Mouse (Mus musculus) bone marrow macrophage, adult 2 months (primary cell): ENCODE results near the gene Manf. TPM values are rescaled to one million over a fixed set of nuclear protein-coding genes. Genes with fewer than 3 reads are reported as not detected.
A peak's percentile ranks its signal among the peaks of the same experiment; 100 is the strongest.

ENCODE experiments used
- H3K27ac ChIP-seq: 2 replicates; pipeline ENCODE4 v1.5.1; 2012; ENCODE audit warnings: low read depth, low read length; ENCODE audit not compliant: insufficient read depth
- H3K4me1 ChIP-seq: 2 replicates; pipeline ENCODE4 v1.6.1; 2012; ENCODE audit warnings: low read length; ENCODE audit not compliant: control insufficient read depth, insufficient read depth
- H3K4me3 ChIP-seq: 2 replicates; pipeline ENCODE4 v1.5.1; 2012; ENCODE audit warnings: mild to moderate bottlenecking, low read length, moderate library complexity; ENCODE audit not compliant: insufficient read depth
- CTCF ChIP-seq: IDR thresholded peaks from 2 replicates; pipeline ENCODE4 v1.5.1; 2012; ENCODE audit warnings: low read depth, mild to moderate bottlenecking, low read length, moderate library complexity
- POLR2A ChIP-seq: IDR thresholded peaks from 2 replicates; pipeline ENCODE4 v1.6.1; 2012; ENCODE audit warnings: mild to moderate bottlenecking, low read depth, low read length, borderline replicate concordance
- polyA plus RNA-seq: library from polyadenylated mRNA; stranded (reverse); fragments of >200 nt; gene quantifications from 2 replicates; pipeline ENCODE4 v1.2.4, GENCODE M21; 2012; ENCODE audit not compliant: missing spikeins, insufficient read depth, insufficient read length

Manf gene
- polyA plus RNA-seq = 92.2 and 103 TPM in 2 replicates

DNA sequence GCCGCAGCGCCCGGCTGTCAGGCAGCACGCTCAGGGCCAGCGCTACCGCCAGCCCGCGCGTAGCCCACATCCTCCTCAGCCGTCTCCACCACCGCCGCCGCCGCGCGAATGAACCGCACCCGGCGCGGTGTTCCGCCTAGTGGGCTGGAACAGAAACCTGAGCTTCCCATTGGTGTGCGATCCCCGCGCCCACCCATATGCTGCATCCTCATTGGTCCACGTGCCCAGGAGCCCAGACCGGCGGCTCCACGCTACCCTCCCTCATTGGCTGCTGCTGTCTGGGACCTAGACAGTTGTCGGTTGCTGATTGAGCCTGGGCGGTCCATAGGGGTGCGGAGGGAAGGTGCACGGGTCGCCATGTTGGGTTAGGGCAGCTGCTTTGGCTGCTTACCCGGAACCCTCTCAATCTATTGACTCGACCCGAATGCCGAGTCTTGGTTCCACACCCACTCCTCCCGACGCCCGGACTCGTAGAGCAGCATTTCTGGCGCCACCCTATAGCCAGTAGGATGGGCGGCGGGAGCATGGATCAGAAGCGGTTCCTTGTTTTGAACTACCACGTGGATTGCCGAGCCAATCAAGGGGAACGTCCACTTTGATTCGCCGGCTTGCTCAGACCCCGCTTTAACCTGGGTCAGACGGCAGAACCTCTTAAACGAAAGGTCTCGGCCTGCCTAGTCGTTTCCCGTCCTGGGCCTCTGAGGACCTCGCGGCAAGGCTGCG, at the start of gene Manf:
TSS of gene Manf (minus strand) at position 151 of the 723 bp plus-strand sequence.
- Histone ChIP-seq H3K4me3 (peak within 1 kb of the TSS; percentile 75), H3K4me1 (peaks cover 30% of the 10 kb centered on the region), H3K27ac (peak within 1 kb of the TSS; percentile 83)
- TF ChIP-seq CTCF (no peak), POLR2A (peak; percentile 84; the same call in 1 of the 2 replicates)

DNA sequence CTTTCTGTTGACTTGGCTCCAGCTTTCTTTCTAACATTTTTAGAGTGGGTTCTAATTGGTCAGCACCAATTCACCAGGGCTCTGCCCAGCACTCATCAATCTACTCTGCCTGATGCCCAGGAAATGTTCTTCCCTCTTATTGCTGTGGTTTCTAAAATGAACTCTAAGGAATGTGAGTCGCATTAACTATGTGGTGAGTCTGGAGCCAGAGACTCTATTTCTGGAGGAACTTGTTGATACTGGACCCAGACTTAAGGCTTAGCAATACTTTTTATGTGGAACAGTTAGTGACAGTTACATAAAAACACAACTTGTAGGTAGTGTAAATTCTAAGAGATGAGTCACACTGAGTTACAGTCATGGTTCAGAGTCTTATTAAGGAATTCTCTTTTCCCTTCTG, 43.2 kb upstream of the Manf start:
- H3K4me3 ChIP-seq = no peak overlapping the region
- peaks cover 6% of the 10 kb centered on the region; the same call in 1 of the 2 replicates for H3K4me1 ChIP-seq
- no peak for TF ChIP-seq CTCF
- no peak for TF ChIP-seq POLR2A
- H3K27ac ChIP-seq = no peak overlapping the region

DNA sequence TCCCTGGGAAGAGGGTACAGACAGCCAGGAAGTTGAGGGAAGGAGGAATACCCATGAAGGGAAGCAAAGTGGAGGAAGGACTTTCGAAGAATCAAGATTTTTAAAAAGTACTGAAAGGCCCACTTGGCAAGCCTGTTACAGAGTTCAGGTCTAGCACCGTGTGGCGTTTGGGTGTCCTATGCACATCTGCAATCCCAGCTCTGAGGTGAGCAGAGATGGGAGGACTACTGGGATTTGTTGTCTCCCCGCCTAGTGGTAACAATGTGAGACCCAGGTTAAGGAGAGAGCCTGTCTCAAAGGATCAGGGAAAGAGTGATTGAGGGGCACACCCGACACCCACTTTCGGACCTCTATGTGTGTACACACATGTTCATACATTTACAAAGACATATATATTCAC, 23.1 kb upstream of the Manf start:
- Histone ChIP-seq H3K4me1 (peaks cover 4% of the 10 kb centered on the region), H3K4me3 (no peak overlapping the region), H3K27ac (no peak overlapping the region)
- TF ChIP-seq POLR2A = no peak
- TF ChIP-seq CTCF = no peak

DNA sequence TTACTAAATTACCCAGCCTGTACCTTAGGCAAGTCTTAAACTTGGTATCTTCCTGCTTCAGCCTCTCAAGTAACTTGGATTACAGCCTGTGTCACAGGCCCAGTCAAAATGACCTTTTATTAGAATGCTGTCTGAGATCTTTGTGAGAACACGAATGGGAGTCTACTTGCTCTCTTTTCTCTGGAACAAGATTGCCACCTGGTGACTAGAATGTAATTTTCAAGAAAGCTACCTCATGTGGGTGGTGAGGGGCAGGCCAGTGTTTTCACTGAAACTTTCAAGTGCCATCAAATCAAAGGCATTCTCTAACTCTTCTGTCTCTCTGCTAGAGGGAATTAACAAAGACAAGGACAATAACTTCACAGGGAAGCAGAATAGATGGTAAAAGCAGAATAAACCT, 22.0 kb upstream of the Manf start:
- TF ChIP-seq POLR2A (no peak), CTCF (no peak)
- Histone ChIP-seq H3K27ac (no peak overlapping the region), H3K4me1 (peaks cover 12% of the 10 kb centered on the region), H3K4me3 (no peak overlapping the region)

DNA sequence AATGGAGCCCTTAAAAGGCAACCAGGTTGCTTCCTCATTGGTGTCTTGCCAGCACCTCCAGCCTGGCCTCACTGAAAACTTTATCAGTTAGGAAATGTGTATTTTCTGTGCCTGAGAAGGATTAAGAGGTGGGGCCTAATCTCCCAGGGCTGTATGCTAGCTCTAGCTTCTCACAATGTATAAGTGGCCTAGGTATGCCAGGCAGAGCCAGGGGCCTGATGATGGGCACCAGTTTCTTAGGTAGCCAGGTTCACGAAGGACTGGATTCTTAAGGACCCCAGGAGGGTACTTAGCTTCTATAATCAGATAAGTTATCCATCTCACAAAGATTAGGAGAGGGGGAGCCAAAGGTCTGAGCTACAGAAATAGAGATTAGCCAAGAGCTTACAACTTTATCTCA, 19.8 kb upstream of the Manf start:
- H3K4me1 ChIP-seq = peaks cover 15% of the 10 kb centered on the region
- no peak for TF ChIP-seq CTCF
- TF ChIP-seq POLR2A = no peak
- H3K27ac ChIP-seq = no peak overlapping the region
- no peak overlapping the region for H3K4me3 ChIP-seq

DNA sequence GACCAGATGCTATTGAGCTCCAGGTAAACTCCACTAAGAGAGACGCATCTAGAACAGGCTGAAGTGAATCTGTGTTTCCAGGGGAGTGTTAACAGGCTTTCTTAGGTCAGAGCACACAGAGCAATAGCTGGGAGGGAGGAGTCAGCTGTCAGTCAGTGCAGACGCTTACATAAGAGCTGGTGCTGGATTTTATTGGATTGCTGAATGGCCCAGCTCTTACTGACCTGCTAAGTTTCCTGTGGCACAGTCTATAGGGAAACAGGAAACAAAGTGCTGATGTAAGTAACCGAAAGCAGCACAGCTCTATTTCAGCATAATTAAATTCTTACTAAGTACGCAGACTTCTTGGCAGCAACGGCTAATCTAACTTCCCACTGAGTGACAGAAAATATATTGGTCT, 16.9 kb upstream of the Manf start:
- H3K4me3 ChIP-seq = no peak overlapping the region
- TF ChIP-seq POLR2A (no peak), CTCF (no peak)
- peak overlapping the region; percentile 71 for H3K27ac ChIP-seq
- H3K4me1 ChIP-seq = peaks cover 15% of the 10 kb centered on the region

DNA sequence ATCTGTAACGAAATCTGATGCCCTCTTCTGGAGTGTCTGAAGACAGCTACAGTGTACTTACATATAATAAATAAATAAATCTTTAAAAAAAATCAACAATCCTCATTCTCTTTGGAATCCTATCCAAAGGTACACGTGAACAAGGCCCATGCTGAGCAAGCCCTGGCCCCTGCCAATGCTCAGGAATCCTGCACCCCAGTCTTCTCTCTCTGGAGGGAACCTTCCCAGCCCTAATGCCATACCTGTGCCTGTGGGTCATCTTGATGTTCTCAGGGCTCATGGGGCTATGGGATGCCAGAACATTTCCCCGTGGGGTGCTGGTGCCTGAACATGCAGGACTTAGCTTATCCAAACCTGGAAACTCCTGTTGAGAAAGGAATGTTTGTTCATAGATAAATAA, 16.4 kb upstream of the Manf start:
- H3K4me1 ChIP-seq = peaks cover 15% of the 10 kb centered on the region
- no peak overlapping the region for H3K4me3 ChIP-seq
- TF ChIP-seq POLR2A = no peak
- no peak for TF ChIP-seq CTCF
- H3K27ac ChIP-seq = no peak overlapping the region

DNA sequence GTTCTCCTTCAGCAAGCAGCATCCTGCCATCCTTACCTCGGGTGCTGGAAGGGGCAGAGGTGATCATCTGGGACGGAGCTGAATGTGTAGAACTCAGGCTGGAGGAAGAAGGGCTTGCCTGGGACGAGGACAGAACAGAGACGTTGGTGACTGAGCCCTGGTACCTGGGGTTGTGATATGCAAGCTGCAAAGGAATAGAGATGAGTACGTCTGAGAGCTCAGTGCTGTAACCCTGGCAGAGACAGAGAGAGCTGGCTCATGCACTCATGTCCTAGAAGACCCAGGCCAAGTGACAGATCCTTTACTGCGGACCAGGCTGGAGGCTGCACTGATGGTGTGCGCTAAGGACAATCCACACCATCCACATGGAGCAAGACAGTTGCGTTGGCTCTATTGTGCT, 14.8 kb upstream of the Manf start:
- no peak overlapping the region for H3K27ac ChIP-seq
- no peak overlapping the region for H3K4me3 ChIP-seq
- H3K4me1 ChIP-seq = peaks cover 15% of the 10 kb centered on the region
- no peak for TF ChIP-seq POLR2A

DNA sequence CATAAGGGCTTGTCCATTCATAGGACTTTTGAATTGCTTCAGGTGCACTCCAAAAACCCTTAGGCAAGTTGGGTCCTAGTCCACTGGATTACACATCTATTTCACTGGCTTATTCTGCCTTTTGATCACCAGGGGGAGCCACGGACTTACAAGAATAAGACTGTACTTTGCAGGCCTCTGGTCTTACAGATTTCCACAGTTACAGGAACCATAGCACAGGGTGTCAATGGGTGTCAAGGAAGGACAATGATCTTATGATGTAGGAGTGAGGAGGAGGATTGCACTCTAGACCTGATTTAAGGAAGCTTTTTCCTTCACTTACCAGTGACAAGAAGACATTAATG, 12.0 kb upstream of the Manf start:
- Histone ChIP-seq H3K4me3 (no peak overlapping the region), H3K4me1 (peaks cover 3% of the 10 kb centered on the region), H3K27ac (no peak overlapping the region)
- TF ChIP-seq CTCF = no peak

DNA sequence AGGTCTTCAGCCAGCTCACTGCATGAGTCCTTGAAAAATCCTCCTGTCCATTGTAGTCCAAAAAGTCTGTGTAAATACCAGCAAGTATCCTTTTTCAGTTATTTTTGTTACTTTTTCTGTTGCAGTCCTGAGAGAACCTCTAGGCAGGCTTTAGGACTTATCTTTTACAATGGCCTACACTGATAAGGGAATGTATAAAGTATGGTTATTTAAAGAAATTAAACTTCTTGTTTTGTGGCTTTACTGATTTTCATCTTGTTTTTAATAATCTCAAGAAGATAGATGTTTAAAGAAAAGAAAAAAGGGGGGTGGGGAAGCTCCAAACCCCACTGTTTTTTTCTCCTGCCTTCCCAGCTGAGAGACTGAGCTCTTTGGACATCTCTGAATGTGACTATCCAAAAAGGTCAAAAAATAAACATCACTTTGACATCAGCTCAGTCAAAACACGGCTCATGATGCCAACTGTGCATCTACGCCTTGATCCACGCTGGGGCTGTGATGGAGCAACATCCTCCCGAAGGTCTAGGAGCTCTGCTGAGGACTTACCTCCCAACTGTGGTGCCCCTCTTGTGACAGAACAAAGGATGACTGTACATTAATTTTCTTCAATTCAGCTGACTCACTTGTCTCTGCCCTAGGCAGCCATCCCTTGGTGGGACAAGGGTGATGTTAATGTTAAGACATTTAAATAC, 11.5 kb upstream of the Manf start:
- peaks cover 2% of the 10 kb centered on the region for H3K4me1 ChIP-seq
- no peak for TF ChIP-seq CTCF
- TF ChIP-seq POLR2A = no peak
- H3K27ac ChIP-seq = no peak overlapping the region
- no peak overlapping the region for H3K4me3 ChIP-seq
